Mouse (Mus musculus) stomach, embryonic 14.5 days (tissue): ENCODE data around the gene Galnt18. TPM values are rescaled to one million over a fixed set of nuclear protein-coding genes. Genes with fewer than 3 reads are reported as not detected.
A peak's percentile ranks its signal among the peaks of the same experiment; 100 is the strongest.

Experiments used
- ATAC-seq: fragments of 200-750 bp; cut with Nextera tagmentation; 2 replicates; pipeline ENCODE4 v1.8.0; 2017; ENCODE audit warnings: low read depth, moderate TSS enrichment; ENCODE audit not compliant: insufficient number of reproducible peaks, insufficient read depth, low FRiP score
- H3K27ac ChIP-seq: fragments of 300-500 bp; sonication (generic); 2 replicates; pipeline ENCODE4 v1.5.1; 2014; ENCODE audit warnings: mild to moderate bottlenecking, low read length, moderate library complexity, mixed read lengths
- H3K27me3 ChIP-seq: fragments of 300-500 bp; sonication (generic); 2 replicates; pipeline ENCODE4 v1.6.1; 2014; ENCODE audit warnings: low read length, control low read depth, mixed read lengths; ENCODE audit not compliant: control insufficient read depth, insufficient read depth
- H3K36me3 ChIP-seq: fragments of 300-500 bp; sonication (generic); 2 replicates; pipeline ENCODE4 v1.6.1; 2014; ENCODE audit warnings: mild to moderate bottlenecking, control low read depth, low read length, moderate library complexity, mixed read lengths; ENCODE audit not compliant: control insufficient read depth, insufficient read depth
- H3K4me1 ChIP-seq: fragments of 300-500 bp; sonication (generic); 2 replicates; pipeline ENCODE4 v1.6.1; 2014; ENCODE audit warnings: low read length, control low read depth, mixed read lengths; ENCODE audit not compliant: control insufficient read depth, insufficient read depth
- H3K4me2 ChIP-seq: fragments of 300-500 bp; sonication (generic); replicated peaks from 2 replicates; pipeline ENCODE4 v1.6.1; 2014; ENCODE audit warnings: low read depth, low read length, control low read depth
- H3K4me3 ChIP-seq: fragments of 300-500 bp; sonication (generic); 2 replicates; pipeline ENCODE4 v1.5.1; 2014; ENCODE audit warnings: low read depth, low read length, control low read depth
- H3K9ac ChIP-seq: fragments of 300-500 bp; sonication (generic); replicated peaks from 2 replicates; pipeline ENCODE4 v1.6.1; 2014; ENCODE audit warnings: low read depth, mild to moderate bottlenecking, control low read depth, low read length, moderate library complexity, mixed read lengths
- H3K9me3 ChIP-seq: fragments of 300-500 bp; sonication (generic); 2 replicates; pipeline ENCODE4 v1.6.1; 2016; ENCODE audit warnings: low read depth, low read length, control low read depth; ENCODE audit not compliant: control insufficient read depth
- WGBS: fragments of 180-500 bp; shearing (Covaris S2); extraction: QIAGEN DNeasy Blood & Tissue Kit; methylation state at CpG from one replicate; pipeline ENCODE4 v1.1.7; 2014; 5-methylcytosine and 5-hydroxymethylcytosine counted together
- polyA plus RNA-seq: library from polyadenylated mRNA; unstranded; fragments of >200 nt; fragmentation: Nextera tagmentation; extraction: Ambion mirVana; gene quantifications from 2 replicates; pipeline ENCODE4 v1.2.1, GENCODE M21; 2014

The Galnt18 gene
- polyA plus RNA-seq, 1 experiment from 2014 or later, result 40.8 TPM

DNA sequence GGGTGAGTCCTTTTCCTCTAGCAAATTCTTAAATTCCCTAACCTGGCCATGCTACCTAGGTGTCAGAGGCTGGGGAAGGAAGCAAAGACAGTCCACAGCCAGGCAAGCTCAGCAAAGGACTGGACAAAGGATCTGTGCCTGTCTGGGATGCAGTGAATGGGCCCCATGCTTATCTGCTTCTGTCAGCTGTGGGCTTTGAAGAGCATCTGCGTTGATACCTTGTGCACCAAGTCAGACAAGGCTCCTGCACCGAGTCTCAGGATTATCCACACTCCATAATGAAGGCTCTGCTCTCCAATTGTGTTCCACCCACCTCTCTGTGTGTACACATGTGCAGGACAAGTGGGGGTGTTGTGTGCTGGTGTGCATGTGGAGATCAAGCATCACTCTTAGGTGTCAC lies 153.5 kb downstream of the Galnt18 start:
- Histone ChIP-seq H3K4me2 (no peak overlapping the region), H3K9ac (no peak overlapping the region), H3K36me3 (no peaks in the 10 kb centered on the region), H3K4me3 (no peak overlapping the region), H3K9me3 (no peaks in the 10 kb centered on the region), H3K27me3 (no peaks in the 10 kb centered on the region), H3K4me1 (no peaks in the 10 kb centered on the region), H3K27ac (no peak overlapping the region)
- WGBS, result 58% methylated on average over 2 of the region's 2 CpGs
- no peak for ATAC-seq

- no peak for ATAC-seq
- WGBS, result 61% methylated on average over 5 of the region's 5 CpGs
These were observed 154.0 kb downstream of the Galnt18 start for GRCm38 (mm10) chr7:111625736-111626135.

GRCm38 (mm10) chr7:111616231-111616937 lies 163.4 kb downstream of the Galnt18 start:
- peak; percentile 53; the same call in 1 of the 2 replicates for ATAC-seq
- Histone ChIP-seq H3K4me1 (no peaks in the 10 kb centered on the region), H3K4me2 (no peak overlapping the region), H3K4me3 (no peak overlapping the region), H3K9me3 (no peaks in the 10 kb centered on the region), H3K36me3 (no peaks in the 10 kb centered on the region), H3K27ac (no peak overlapping the region), H3K9ac (no peak overlapping the region), H3K27me3 (no peaks in the 10 kb centered on the region)
- WGBS, result 68% methylated on average over 16 of the region's 16 CpGs

More at GRCm38 (mm10) chr7:111625736-111626135, 154.0 kb downstream of the Galnt18 start:
- H3K4me1 ChIP-seq, result no peaks in the 10 kb centered on the region
- no peak overlapping the region for H3K27ac ChIP-seq
- H3K9ac ChIP-seq, result no peak overlapping the region
- no peak overlapping the region for H3K4me2 ChIP-seq
- no peaks in the 10 kb centered on the region for H3K27me3 ChIP-seq
- H3K4me3 ChIP-seq, result no peak overlapping the region
- H3K9me3 ChIP-seq, result no peaks in the 10 kb centered on the region
- H3K36me3 ChIP-seq, result no peaks in the 10 kb centered on the region

DNA sequence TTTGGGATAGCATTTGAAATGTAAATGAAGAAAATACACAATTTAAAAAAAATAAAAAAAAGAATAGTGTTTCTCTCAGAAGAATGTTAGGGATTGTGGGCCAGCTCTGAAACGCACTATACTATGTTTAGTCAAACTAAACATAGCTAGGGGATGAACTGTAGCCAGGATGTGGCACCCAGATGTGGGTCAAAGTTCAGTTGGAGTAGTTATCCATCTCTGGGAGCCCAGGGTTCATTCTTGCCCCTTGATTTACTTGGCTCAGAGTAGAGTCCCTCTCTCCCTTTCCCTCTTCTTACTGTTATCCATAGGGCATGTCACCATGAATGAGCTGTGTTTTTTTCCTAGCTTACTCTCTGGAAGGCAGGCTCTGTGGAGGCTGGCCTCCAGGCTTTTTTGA lies 165.3 kb downstream of the Galnt18 start:
- no peak overlapping the region for H3K4me3 ChIP-seq
- WGBS, result 41% methylated on average over 1 of the region's 1 CpGs
- no peaks in the 10 kb centered on the region for H3K9me3 ChIP-seq
- H3K27me3 ChIP-seq, result no peaks in the 10 kb centered on the region
- ATAC-seq, result no peak
- no peaks in the 10 kb centered on the region for H3K4me1 ChIP-seq
- H3K27ac ChIP-seq, result no peak overlapping the region
- no peak overlapping the region for H3K9ac ChIP-seq
- no peak overlapping the region for H3K4me2 ChIP-seq
- no peaks in the 10 kb centered on the region for H3K36me3 ChIP-seq

GRCm38 (mm10) chr7:111607476-111607875 lies 172.3 kb downstream of the Galnt18 start:
- WGBS, result 87% methylated on average over 2 of the region's 2 CpGs
- Histone ChIP-seq H3K4me2 (no peak overlapping the region), H3K9me3 (no peaks in the 10 kb centered on the region), H3K27me3 (no peaks in the 10 kb centered on the region), H3K9ac (no peak overlapping the region), H3K36me3 (no peaks in the 10 kb centered on the region), H3K4me1 (no peaks in the 10 kb centered on the region), H3K4me3 (no peak overlapping the region), H3K27ac (no peak overlapping the region)
- no peak for ATAC-seq

DNA sequence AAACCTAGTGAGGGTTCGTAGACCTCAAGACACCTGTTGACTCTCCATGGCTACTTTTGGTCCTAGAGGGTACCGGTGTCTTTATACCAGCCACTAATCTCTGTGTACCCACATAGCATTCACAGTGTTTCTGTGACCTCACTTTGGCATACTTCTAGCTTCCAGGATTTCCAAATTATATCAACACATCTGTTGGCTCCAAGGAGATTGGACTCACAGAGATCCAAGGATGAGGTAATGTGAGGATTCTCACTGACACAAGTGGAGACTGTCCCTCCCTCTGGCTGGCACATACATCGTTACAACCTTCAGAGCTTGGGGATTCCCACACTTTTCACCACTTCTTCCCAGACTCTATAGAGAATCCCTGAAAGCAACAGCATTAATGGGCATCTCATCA lies 173.7 kb downstream of the Galnt18 start:
- Histone ChIP-seq H3K9me3 (no peaks in the 10 kb centered on the region), H3K9ac (no peak overlapping the region), H3K4me2 (no peak overlapping the region), H3K27me3 (no peaks in the 10 kb centered on the region), H3K4me1 (no peaks in the 10 kb centered on the region), H3K4me3 (no peak overlapping the region), H3K27ac (no peak overlapping the region), H3K36me3 (no peaks in the 10 kb centered on the region)
- 90% methylated on average over 3 of the region's 3 CpGs for WGBS
- ATAC-seq, result no peak

- no peaks in the 10 kb centered on the region for H3K9me3 ChIP-seq
- no peak overlapping the region for H3K4me3 ChIP-seq
- ATAC-seq, result no peak
- H3K27me3 ChIP-seq, result no peaks in the 10 kb centered on the region
- H3K4me1 ChIP-seq, result no peaks in the 10 kb centered on the region
- H3K4me2 ChIP-seq, result no peak overlapping the region
- H3K27ac ChIP-seq, result no peak overlapping the region
- no peaks in the 10 kb centered on the region for H3K36me3 ChIP-seq
- no peak overlapping the region for H3K9ac ChIP-seq
These were observed 174.1 kb downstream of the Galnt18 start for GRCm38 (mm10) chr7:111605663-111606062.

DNA sequence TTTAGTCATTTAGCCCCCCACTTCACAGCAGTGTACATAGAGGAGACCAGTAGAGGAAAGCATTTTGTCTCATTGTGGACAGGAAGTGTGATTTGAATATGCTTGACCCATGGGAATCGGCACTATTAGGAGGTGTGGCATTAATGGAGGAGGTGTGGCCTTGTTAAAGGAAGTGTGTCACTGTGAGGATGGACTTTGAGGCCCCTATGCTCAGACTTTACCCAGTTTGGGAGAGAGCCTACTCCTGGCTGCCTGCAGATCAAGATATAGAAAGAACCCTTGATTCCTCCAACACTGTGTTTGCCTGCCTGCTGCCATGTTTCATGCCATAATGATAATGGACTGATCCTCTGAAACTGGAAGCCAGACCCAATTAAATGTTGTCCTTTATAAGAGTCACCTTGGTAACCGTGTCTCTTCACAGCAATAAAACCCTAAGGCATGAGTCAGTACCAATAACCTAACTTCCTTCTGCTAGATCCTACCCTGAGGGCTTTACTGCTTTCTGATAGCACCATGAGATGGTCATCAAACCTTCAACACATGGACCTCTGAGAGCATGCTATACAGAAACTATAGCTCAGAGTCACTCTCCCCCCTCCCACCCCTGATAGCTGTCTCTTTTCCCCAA lies 175.1 kb downstream of the Galnt18 start:
- Histone ChIP-seq H3K9ac (no peak overlapping the region), H3K4me1 (no peaks in the 10 kb centered on the region)
- WGBS, result 83% methylated on average over 2 of the region's 2 CpGs

More for the DNA sequence above, 175.1 kb downstream of the Galnt18 start:
- no peak for ATAC-seq
- H3K27me3 ChIP-seq, result no peaks in the 10 kb centered on the region
- no peak overlapping the region for H3K27ac ChIP-seq
- no peak overlapping the region for H3K4me2 ChIP-seq
- H3K4me3 ChIP-seq, result no peak overlapping the region
- no peaks in the 10 kb centered on the region for H3K9me3 ChIP-seq
- H3K36me3 ChIP-seq, result no peaks in the 10 kb centered on the region
